Mouse (Mus musculus): ENCODE measurements around the gene Zfp319. TPM values are rescaled to one million over a fixed set of nuclear protein-coding genes. Genes with fewer than 3 reads are reported as not detected.
A peak's percentile ranks its signal among the peaks of the same experiment; 100 is the strongest.

The Zfp319 gene
- polyA plus RNA-seq, 1 experiment from 2014 or later = 19.1 TPM

DNA sequence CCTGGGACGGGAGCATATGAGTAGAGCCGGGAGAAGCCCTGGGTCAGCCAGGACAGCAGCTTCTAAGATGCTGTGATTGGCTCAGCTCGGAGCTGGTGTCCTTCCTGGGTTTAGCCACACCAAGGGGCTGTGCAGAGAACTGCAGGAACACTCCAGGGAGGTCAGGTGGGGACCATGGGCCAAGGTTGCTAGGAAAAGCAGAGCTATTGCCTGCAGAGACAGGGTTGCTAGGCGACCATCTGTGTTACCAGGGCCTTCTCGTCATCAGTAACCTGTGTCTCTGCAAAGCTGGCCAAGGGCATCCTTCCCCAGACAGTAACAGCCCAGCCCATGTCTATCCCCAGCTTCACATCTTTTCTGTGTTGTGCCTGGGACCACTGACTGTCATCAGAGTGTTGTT lies 50.3 kb downstream of the Zfp319 start:
- 50% methylated on average over 5 of the region's 5 CpGs for WGBS
- H3K9ac ChIP-seq = no peak overlapping the region
- no peak overlapping the region for H3K4me3 ChIP-seq
- peak; percentile 88 for ATAC-seq (replicated peaks)
- no peaks in the 10 kb centered on the region for H3K27me3 ChIP-seq (replicated peaks)
- no peaks in the 10 kb centered on the region for H3K9me3 ChIP-seq
- no peaks in the 10 kb centered on the region for H3K36me3 ChIP-seq (replicated peaks)
- H3K4me1 ChIP-seq = peaks cover 8% of the 10 kb centered on the region; the same call in 1 of the 2 replicates
- no peak overlapping the region for H3K4me2 ChIP-seq
- H3K27ac ChIP-seq = peak overlapping the region; percentile 32

Other genes starting within 250 kb of the Zfp319 start
- gene Kifc3, start 129.1 kb downstream of the Zfp319 start, polyA plus RNA-seq (2015; fragmentation: Nextera tagmentation; extraction: Ambion mirVana) = 29.8 and 33.9 TPM in 2 replicates
- 0.57 and 0.58 TPM in 2 replicates for gene Cngb1, start 25.4 kb downstream of the Zfp319 start, polyA plus RNA-seq (2015; fragmentation: Nextera tagmentation; extraction: Ambion mirVana)
- gene Tepp, start 21.4 kb downstream of the Zfp319 start, polyA plus RNA-seq (2015; fragmentation: Nextera tagmentation; extraction: Ambion mirVana) = 1.8 and 2.2 TPM in 2 replicates
- gene Usb1, start 334 bp upstream of the Zfp319 start, polyA plus RNA-seq (2015; fragmentation: Nextera tagmentation; extraction: Ambion mirVana) = 37.4 and 38.4 TPM in 2 replicates
- 18.1 and 18.7 TPM in 2 replicates for gene Mmp15, start 20.3 kb upstream of the Zfp319 start, polyA plus RNA-seq (2015; fragmentation: Nextera tagmentation; extraction: Ambion mirVana)
- 120 and 121 TPM in 2 replicates for gene Cfap20, start 102.9 kb upstream of the Zfp319 start, polyA plus RNA-seq (2015; fragmentation: Nextera tagmentation; extraction: Ambion mirVana)
- gene Csnk2a2, start 158.1 kb upstream of the Zfp319 start, polyA plus RNA-seq (2015; fragmentation: Nextera tagmentation; extraction: Ambion mirVana) = 9.8 and 10.2 TPM in 2 replicates
- gene Ccdc113, start 202.1 kb upstream of the Zfp319 start, polyA plus RNA-seq (2015; fragmentation: Nextera tagmentation; extraction: Ambion mirVana) = 1.2 and 1.3 TPM in 2 replicates
- not detected in 2 replicates for gene Prss54, start 244.4 kb upstream of the Zfp319 start, polyA plus RNA-seq (2015; fragmentation: Nextera tagmentation; extraction: Ambion mirVana)

All from midbrain, embryonic 15.5 days (tissue).